Comparison of ENCODE assay signal across 8 mouse cellular contexts in genomic region chr11:70018131-70018990, GRCm38 (mm10). TPM values are rescaled to one million over a fixed set of nuclear protein-coding genes. Genes with fewer than 3 reads are reported as not detected.
DNase-seq lines count a peak whose midpoint lies in the region; ATAC-seq and TF ChIP-seq lines count a peak whose summit lies in the region.

No protein-coding gene starts in this region.

- peak overlapping the region; percentile 85 for H3K4me2 ChIP-seq in heart, embryonic 12.5 days

- 6% methylated on average over 22 of the region's 25 CpGs for WGBS in spleen, adult 2 months
- 2% methylated on average over 25 of the region's 25 CpGs for WGBS in heart, embryonic 12.5 days

- H3K4me3 ChIP-seq in spleen, adult 2 months (ENCODE audit: extremely low read depth, insufficient read depth, insufficient read length) = peak overlapping the region; percentile 52
- peak overlapping the region; percentile 57 for H3K4me3 ChIP-seq in heart, embryonic 12.5 days

- ATAC-seq in heart, embryonic 12.5 days (ENCODE audit: insufficient number of reproducible peaks, low FRiP score) = no peak

- peaks cover 11% of the 10 kb centered on the region; the same call in 1 of the 2 replicates for H3K4me1 ChIP-seq in spleen, adult 2 months (ENCODE audit: control insufficient read depth, insufficient read depth, insufficient read length)
- H3K4me1 ChIP-seq in heart, embryonic 12.5 days (replicated peaks) = peaks cover 61% of the 10 kb centered on the region

- DNase-seq in spleen, adult 2 months (ENCODE audit: low read depth in 1 of 2, low spot score in 2 of 2) = no peak
- no peak for DNase-seq in spleen, postnatal 10 days (ENCODE audit: low spot score in 2 of 2)
- peak; percentile 88 to 93 for DNase-seq in cerebellum, postnatal 14 days
- peak; percentile 63 for DNase-seq in layer of hippocampus, adult 9-11 months
- peak; percentile 82 for DNase-seq in lung, postnatal 10 days
- DNase-seq in right cerebral cortex, postnatal 4 days = peak; percentile 80
- no peak for DNase-seq in ovary, postnatal 14 days (ENCODE audit: low spot score)

- TF ChIP-seq CTCF in spleen, adult 2 months (IDR thresholded peaks at IDR 0.05; ENCODE audit: extremely low read depth, insufficient read depth, insufficient read length, insufficient replicate concordance) = no peak

- H3K36me3 ChIP-seq in spleen, adult 2 months (ENCODE audit: control insufficient read depth, insufficient read depth, low read length) = no peaks in the 10 kb centered on the region; the same call in 1 of the 2 replicates
- H3K36me3 ChIP-seq in heart, embryonic 12.5 days = peaks cover 6% of the 10 kb centered on the region

- H3K27me3 ChIP-seq in spleen, adult 2 months (ENCODE audit: control insufficient read depth, insufficient read depth, low read length) = no peaks in the 10 kb centered on the region
- H3K27me3 ChIP-seq in heart, embryonic 12.5 days (replicated peaks) = no peaks in the 10 kb centered on the region

- TF ChIP-seq POLR2A in spleen, adult 2 months (IDR thresholded peaks at IDR 0.05; ENCODE audit: low read depth, low read length) = no peak

- H3K9me3 ChIP-seq in heart, embryonic 12.5 days (replicated peaks) = no peaks in the 10 kb centered on the region

- peak overlapping the region; percentile 56 for H3K27ac ChIP-seq in spleen, adult 2 months (ENCODE audit: insufficient read depth, low read length)
- H3K27ac ChIP-seq in heart, embryonic 12.5 days (ENCODE audit: poor library complexity, severe bottlenecking) = peak overlapping the region; percentile 61

- peak overlapping the region; percentile 80 for H3K9ac ChIP-seq in heart, embryonic 12.5 days

RNA-seq across cellular contexts. Expression of gene Dlg4, which starts 1.6 kb away (rescaled TPM):
- 10.3 and 13.3 TPM in 2 replicates for polyA plus RNA-seq in spleen, adult 2 months (2012; rRNA removed)
- 4.2 and 6.0 TPM in 2 replicates for polyA plus RNA-seq in heart, embryonic 12.5 days (2016; fragmentation: Nextera tagmentation; extraction: Ambion mirVana)

RNA-seq across cellular contexts. Expression of gene Acadvl, which starts 3.1 kb away (rescaled TPM):
- polyA plus RNA-seq in spleen, adult 2 months (2012; rRNA removed) = 29.5 and 37.0 TPM in 2 replicates
- 126 and 129 TPM in 2 replicates for polyA plus RNA-seq in heart, embryonic 12.5 days (2016; fragmentation: Nextera tagmentation; extraction: Ambion mirVana)

RNA-seq across cellular contexts. Expression of gene Dvl2, which starts 18.0 kb away (rescaled TPM):
- polyA plus RNA-seq in spleen, adult 2 months (2012; rRNA removed) = 21.4 and 22.3 TPM in 2 replicates
- 25.8 and 26.1 TPM in 2 replicates for polyA plus RNA-seq in heart, embryonic 12.5 days (2016; fragmentation: Nextera tagmentation; extraction: Ambion mirVana)

RNA-seq across cellular contexts. Expression of gene Phf23, which starts 22.8 kb away (rescaled TPM):
- 13.8 and 21.4 TPM in 2 replicates for polyA plus RNA-seq in spleen, adult 2 months (2012; rRNA removed)
- 51.0 and 54.1 TPM in 2 replicates for polyA plus RNA-seq in heart, embryonic 12.5 days (2016; fragmentation: Nextera tagmentation; extraction: Ambion mirVana)

RNA-seq across cellular contexts. Expression of gene Gabarap, which starts 27.4 kb away (rescaled TPM):
- polyA plus RNA-seq in spleen, adult 2 months (2012; rRNA removed) = 235 and 251 TPM in 2 replicates
- 445 and 451 TPM in 2 replicates for polyA plus RNA-seq in heart, embryonic 12.5 days (2016; fragmentation: Nextera tagmentation; extraction: Ambion mirVana)

Comparison
In these comparisons a context has a peak if more than half of its experiments do, and no peak if none do; other contexts are left out.
1. DNase-seq: peak in cerebellum, postnatal 14 days (2 of 2), layer of hippocampus, adult 9-11 months (single experiment), lung, postnatal 10 days (single experiment) and right cerebral cortex, postnatal 4 days (single experiment); none in spleen, adult 2 months (0 of 2), spleen, postnatal 10 days (0 of 2) and ovary, postnatal 14 days (single experiment).